Mouse (Mus musculus) MN1 (cell line): ENCODE results near the gene Fam163a.
"Not testable (repeated sequence)": the region's sequence is repeated elsewhere in the genome, so short reads cannot be mapped to it uniquely, and the experiment has no call there.

Experiments
- DNase-seq: peaks from one replicate; pipeline ENCODE4 v3.0.0-alpha.2; 2016; ENCODE audit warnings: low spot score

The Fam163a gene

GRCm38 (mm10) chr1:156204656-156205131, at the start of gene Fam163a:
TSS of gene Fam163a (minus strand) at chr1:156205026.
- DNase-seq = peak; percentile 72

GRCm38 (mm10) chr1:156251096-156251495, 46.3 kb upstream of the Fam163a start:
- not testable (repeated sequence) for DNase-seq

- peak; percentile 67 for DNase-seq
Measured at GRCm38 (mm10) chr1:156247893-156248292, 43.1 kb upstream of the Fam163a start.

GRCm38 (mm10) chr1:156241713-156242348, 37.0 kb upstream of the Fam163a start:
- DNase-seq = peak; percentile 85

DNA sequence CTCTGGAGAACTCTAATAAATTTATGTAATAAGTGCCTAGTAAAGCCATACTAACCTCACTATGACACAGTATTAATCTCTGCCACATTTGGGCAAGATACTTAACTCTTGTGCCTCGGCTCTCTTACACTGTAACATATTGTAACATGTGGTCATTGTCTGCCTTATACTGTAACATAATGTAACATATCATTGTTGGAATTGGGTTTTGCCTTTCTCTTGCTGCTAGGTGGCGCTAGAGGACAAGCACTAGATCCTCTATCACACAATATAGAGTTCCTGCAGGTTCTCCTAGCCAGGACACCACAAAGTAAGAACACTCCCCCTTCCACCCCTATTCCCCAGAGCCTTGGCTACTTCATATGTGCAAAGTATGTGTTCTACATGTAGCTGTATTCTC, 36.2 kb upstream of the Fam163a start:
- peak; percentile 82 for DNase-seq

DNA sequence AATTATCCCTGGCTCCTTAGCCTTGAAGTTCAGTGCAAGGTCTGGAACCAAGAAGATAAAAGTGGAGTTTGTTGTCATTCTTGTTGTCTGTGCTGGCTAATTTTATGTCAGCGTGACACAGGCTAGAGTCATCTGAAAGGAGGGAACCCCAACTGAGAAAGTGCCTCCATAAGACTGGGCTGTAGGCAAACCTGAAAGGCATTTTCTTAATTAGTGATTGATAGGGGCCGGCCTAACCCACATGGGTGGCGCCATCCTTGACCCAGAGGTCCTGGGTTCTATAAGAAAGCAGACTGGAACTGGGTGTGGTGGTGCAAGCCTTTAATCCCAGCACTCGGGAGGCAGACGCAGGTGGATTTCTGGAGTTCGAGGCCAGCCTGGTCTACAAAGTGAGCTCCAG, 26.3 kb upstream of the Fam163a start:
- no peak for DNase-seq

GRCm38 (mm10) chr1:156230339-156231089, 25.7 kb upstream of the Fam163a start:
- DNase-seq = peak; percentile 77

- DNase-seq = peak; percentile 71
Measured at GRCm38 (mm10) chr1:156229448-156229847, 24.6 kb upstream of the Fam163a start.

DNA sequence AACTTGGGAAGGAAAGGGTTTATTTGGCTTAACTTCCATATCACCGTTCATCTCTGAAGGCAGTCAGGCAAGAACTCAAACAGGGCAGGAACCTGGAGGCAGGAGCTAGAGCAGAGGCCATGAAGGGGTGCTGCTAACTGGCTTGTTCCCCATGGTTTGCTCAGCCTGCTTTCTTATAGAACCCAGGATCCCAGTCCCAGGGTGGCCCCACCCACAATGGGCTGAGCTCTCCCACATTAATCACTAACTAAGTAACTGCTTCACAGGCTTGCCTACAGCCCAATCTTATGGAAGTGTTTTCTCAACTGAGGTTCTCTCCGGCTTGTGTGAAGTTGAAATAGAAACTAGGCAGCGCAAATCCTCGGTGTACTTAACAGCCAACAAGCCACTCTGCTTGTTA, 23.9 kb upstream of the Fam163a start:
- DNase-seq = no peak

DNA sequence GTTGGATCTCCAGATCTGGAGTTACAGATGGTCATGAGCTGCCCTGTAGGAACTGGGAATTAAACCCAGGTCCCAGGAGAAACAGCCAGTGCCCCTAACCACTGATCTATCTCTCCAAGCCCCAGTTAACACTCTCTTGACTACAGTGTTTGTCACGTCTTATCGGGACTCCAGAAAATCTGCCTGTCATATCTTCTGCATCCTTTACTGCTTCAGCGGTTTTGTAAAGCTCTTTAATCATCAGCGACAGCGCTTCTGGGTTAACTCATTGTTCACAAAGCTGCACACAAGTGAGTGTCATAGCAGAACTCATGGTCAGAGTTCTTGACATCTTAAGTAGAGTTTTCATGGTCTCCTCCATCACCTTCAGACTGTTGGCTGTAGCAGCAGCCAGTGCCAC, 22.1 kb upstream of the Fam163a start:
- no peak for DNase-seq

- peak; percentile 39 for DNase-seq
Measured at GRCm38 (mm10) chr1:156222205-156223000, 17.6 kb upstream of the Fam163a start.

- no peak for DNase-seq
Measured at GRCm38 (mm10) chr1:156221327-156221726, 16.5 kb upstream of the Fam163a start.

DNA sequence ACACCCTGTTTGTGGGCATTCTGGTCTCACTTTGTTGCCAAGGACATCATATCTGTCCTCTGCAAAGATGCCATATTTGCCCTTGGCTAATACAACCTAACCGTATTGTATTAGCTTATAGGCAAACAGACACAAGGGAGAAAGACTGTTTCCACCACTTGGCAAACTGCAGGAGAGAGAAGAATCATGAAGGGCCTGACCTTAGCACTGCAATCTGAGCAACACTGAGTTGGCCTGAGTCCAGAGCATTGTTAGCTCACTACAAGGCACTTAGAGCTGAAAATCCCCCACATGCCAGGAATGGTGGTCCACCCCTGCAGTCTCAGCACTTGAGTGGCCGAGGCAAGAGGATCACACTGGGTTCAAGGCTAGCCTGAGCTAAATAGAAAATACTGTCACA, 13.7 kb upstream of the Fam163a start:
- DNase-seq = no peak

DNA sequence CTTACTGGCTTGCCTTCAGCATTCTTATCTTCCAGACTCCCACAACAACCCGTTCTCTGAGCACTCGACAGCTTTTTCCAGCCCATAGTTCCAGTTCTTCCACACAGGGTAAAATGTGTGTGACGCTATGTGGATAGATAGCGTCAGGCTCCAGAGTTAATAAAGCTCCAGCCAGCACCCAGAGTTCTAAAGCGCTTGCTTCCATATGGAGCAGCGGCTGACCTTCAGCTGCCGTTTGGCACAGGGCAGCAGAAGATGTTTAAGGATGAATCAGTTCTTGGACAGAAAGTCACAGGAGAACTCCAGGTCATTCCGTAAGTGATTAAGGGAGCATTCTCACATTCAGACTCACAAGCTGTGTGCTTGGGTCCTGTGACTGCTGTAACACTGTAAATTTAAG, 13.1 kb upstream of the Fam163a start:
- DNase-seq = peak; percentile 53

DNA sequence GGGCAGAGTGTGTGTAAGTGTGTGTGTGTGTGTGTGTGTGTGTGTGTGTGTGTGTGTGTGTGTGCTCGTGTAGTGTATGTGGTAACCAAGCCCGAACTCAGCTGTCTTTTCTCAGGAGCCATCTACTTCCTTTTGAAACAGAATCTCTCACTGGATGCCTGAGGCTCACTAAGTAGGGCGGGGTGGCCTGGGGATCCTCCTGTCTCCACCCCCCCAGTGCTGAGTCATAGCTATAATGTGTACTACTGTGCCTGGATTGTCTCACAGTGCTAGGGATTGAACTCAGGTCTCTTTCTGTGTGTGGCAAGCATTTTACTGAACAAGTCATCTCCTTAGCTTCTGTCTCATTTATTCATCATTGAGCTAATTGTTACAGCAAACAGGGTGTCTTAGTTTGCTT, 12.6 kb upstream of the Fam163a start:
- peak; percentile 79 for DNase-seq

DNA sequence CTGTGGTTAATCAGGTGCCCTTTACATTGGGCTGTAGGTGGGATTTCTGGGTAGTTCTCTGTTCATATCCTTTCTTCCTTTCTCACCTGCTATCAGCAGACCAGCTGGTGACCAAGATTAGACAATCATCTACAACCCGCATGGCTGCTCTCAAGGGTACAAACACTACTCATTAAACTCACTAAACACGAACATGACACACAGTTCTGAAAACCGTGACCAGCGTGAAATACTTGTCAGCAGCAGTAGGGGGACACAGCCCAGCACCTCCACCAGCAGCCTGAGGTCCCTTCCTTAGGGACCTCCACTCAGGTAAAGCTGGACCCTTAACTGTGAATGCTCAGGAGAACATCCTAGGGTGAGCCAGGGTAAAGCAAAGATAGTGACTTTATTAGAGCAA, 11.4 kb upstream of the Fam163a start:
- DNase-seq = no peak

DNA sequence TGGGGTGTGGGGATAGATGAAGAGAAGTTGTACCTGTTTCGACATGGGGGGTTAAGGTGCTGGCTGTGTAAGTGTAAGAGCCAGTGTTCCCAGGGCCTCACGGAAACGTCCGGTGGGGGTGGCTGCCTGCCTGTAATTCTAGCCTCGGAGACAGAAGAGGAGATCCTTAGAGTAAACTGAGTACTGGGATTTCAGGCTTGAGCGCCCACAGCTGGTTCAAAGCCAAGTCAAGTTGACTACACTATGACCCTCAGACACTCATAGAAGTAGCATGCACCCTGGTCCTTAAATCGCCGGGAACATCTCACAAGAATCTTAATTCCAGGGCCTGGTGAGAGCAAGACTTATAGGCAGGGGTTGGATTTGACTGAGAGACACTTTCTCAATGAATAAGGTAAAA, 9.8 kb upstream of the Fam163a start:
- DNase-seq = no peak

DNA sequence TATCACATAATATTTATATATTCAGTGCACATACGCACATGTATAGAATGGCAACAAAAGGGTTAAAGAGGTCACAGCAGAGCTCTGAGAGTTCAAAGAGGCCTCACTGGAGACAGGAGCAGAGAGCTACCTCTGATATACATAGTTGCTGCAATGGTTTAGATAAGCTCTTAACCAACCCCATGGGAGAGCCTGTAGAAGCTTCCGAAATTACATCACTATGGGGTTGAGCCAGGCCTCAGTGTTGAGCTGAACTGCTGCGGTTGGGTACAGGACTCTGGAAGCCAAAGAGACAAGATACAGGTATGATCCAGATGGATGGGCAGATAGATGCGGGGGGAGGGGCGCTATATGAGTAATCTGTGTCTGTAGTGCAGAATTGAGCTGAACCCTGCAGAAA, 8.1 kb upstream of the Fam163a start:
- no peak for DNase-seq

DNA sequence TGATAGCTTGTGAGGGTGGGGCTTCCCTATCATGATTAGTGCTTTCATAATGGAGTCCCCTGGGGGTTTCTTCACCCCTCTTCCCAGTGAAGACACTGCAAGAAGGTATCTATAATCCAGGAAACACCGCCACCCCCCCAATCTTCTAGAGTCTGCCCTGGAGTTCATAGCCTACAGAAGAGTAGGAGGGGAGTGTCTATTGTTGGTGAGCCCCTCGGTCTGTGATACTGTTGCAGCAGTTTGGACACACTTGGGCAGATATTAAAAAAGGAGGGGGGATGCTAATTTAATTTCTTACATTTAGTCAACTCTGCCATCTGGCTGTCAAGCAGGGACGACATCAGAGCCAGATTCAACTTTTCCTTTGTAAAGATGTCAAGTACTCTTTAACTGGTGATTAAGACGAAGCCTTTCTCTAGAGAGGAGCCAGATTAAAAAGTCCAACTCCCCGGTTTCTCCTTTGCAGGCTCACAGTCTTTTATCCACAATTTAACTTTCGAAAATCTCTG, 7.0 kb upstream of the Fam163a start:
- peak; percentile 58 for DNase-seq

GRCm38 (mm10) chr1:156205164-156205563, 338 bp upstream of the Fam163a start:
- DNase-seq = peak; percentile 56

DNA sequence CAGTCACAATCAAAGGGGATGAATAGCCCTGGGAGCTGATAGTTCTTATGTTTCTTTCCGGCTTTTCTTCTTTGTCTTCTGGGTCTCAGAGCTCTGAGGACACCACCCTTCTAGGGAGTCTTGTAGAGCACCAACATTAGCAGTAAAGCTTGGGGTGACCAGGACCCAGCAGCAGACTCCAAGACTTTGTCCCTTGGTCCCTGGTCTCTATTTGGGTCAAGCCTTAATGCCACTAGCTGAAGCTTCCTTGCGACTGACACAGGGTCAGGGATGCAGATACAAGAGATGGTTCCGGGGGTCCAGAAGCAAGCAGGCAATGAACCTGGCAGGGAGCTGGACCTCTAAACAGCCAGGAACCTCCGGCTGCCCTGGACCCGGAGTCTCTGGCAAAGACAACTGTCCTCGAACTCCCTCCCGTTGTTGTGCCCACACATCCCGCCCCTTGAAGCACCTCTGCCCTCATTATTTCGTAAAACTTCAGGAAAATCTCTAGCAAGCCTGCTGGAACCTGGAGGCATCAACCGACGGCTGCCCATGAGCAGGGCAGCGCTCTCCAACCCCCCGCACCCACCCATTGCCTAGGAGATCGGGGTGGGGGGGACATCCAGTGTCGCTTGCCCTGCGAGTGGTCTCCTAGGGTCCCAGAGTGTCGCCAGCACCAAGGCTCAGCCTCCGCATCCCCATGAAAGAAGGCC, 718 bp downstream of the Fam163a start:
- no peak for DNase-seq

GRCm38 (mm10) chr1:156202661-156203060, 2.2 kb downstream of the Fam163a start:
- no peak for DNase-seq
